Mouse (Mus musculus) MEL (cell line): ENCODE measurements around the gene Nme7. TPM values are rescaled to one million over a fixed set of nuclear protein-coding genes. Genes with fewer than 3 reads are reported as not detected.

Experiments
- DNase-seq: peaks from one replicate; pipeline ENCODE4 v3.0.0; 2011; ENCODE audit warnings: low read depth, low spot score
- H3K27ac ChIP-seq: 2 replicates; pipeline ENCODE4 v1.5.1; 2012; ENCODE audit warnings: low read depth, mild to moderate bottlenecking, control low read depth, low read length, moderate library complexity; ENCODE audit not compliant: control insufficient read depth
- H3K27me3 ChIP-seq, 2 experiments: fragments of 150-350 bp in 1 of 2; sonication (generic) in 1 of 2; 2 replicates each; pipeline ENCODE4 v1.6.1; 2012; ENCODE audit warnings: low read length in 2 of 2, mild to moderate bottlenecking in 2 of 2, improper control_type of control experiment in 1 of 2, moderate library complexity in 1 of 2; ENCODE audit not compliant: insufficient read depth in 2 of 2, control insufficient read depth in 1 of 2
- H3K36me3 ChIP-seq, 2 experiments: 2 replicates each; pipeline ENCODE4 v1.6.1; 2012 to 2014; ENCODE audit warnings: low read length in 2 of 2, improper control_type of control experiment in 1 of 2, inconsistent platforms in 1 of 2, mild to moderate bottlenecking in 1 of 2; ENCODE audit not compliant: insufficient read depth in 2 of 2, control insufficient read depth in 1 of 2
- H3K4me1 ChIP-seq, 2 experiments: fragments of 150-350 bp in 1 of 2; sonication (generic) in 1 of 2; 2 replicates each; pipeline ENCODE4 v1.6.1; 2012; ENCODE audit warnings: low read length in 2 of 2, improper control_type of control experiment in 1 of 2, mild to moderate bottlenecking in 1 of 2; ENCODE audit not compliant: insufficient read depth in 2 of 2, control insufficient read depth in 1 of 2
- H3K4me3 ChIP-seq, 2 experiments: fragments of 150-350 bp in 1 of 2; sonication (generic) in 1 of 2; 2 replicates each; pipeline ENCODE4 v1.5.1; 2012; ENCODE audit warnings: low read depth in 2 of 2, low read length in 2 of 2, mild to moderate bottlenecking in 2 of 2, moderate library complexity in 2 of 2, control low read depth in 1 of 2, improper control_type of control experiment in 1 of 2; ENCODE audit not compliant: control insufficient read depth in 1 of 2, insufficient read depth in 1 of 2
- H3K79me2 ChIP-seq: 2 replicates; pipeline ENCODE4 v1.6.1; 2012; ENCODE audit warnings: mild to moderate bottlenecking, low read length, moderate library complexity; ENCODE audit not compliant: control insufficient read depth, poor library complexity, insufficient read depth
- H3K9ac ChIP-seq: 2 replicates; pipeline ENCODE4 v1.6.1; 2012; ENCODE audit warnings: low read depth, mild to moderate bottlenecking, control low read depth, low read length, moderate library complexity; ENCODE audit not compliant: control insufficient read depth, poor library complexity, severe bottlenecking
- H3K9me3 ChIP-seq: fragments of 150-350 bp; sonication (generic); replicated peaks from 2 replicates; pipeline ENCODE4 v1.6.1; 2012; ENCODE audit warnings: mild to moderate bottlenecking, low read length, improper control_type of control experiment, moderate library complexity; ENCODE audit not compliant: insufficient read depth
- CHD1 ChIP-seq: IDR thresholded peaks from 2 replicates; pipeline ENCODE4 v1.6.1; 2012; ENCODE audit warnings: low read depth, mild to moderate bottlenecking, inconsistent platforms, low read length, improper control_type of control experiment
- CHD2 ChIP-seq: IDR thresholded peaks from 2 replicates; pipeline ENCODE4 v1.6.1; 2011; ENCODE audit warnings: low read length, improper control_type of control experiment
- E2F4 ChIP-seq: IDR thresholded peaks from 2 replicates; pipeline ENCODE4 v1.6.1; 2011; ENCODE audit warnings: low read depth, low read length, improper control_type of control experiment, borderline replicate concordance
- ELF1 ChIP-seq: IDR thresholded peaks from 2 replicates; pipeline ENCODE4 v1.6.1; 2014; ENCODE audit warnings: low read depth, mild to moderate bottlenecking, inconsistent platforms, low read length, improper control_type of control experiment, moderate library complexity
- ETS1 ChIP-seq: IDR thresholded peaks from 2 replicates; pipeline ENCODE4 v1.6.1; 2012; ENCODE audit warnings: low read depth, mild to moderate bottlenecking, inconsistent platforms, low read length, improper control_type of control experiment, moderate library complexity
- GABPA ChIP-seq: IDR thresholded peaks from 2 replicates; pipeline ENCODE4 v1.6.1; 2012; ENCODE audit warnings: low read depth, mild to moderate bottlenecking, inconsistent platforms, low read length, improper control_type of control experiment, moderate library complexity
- GATA1 ChIP-seq: IDR thresholded peaks from 2 replicates; pipeline ENCODE4 v1.6.1; 2011; ENCODE audit warnings: low read depth, low read length, improper control_type of control experiment
- HCFC1 ChIP-seq: IDR thresholded peaks from 2 replicates; pipeline ENCODE4 v1.6.1; 2012; ENCODE audit warnings: low read depth, mild to moderate bottlenecking, inconsistent platforms, low read length, improper control_type of control experiment, moderate library complexity
- MAFK ChIP-seq: IDR thresholded peaks from 2 replicates; pipeline ENCODE4 v1.6.1; 2011; ENCODE audit warnings: low read depth, mild to moderate bottlenecking, low read length, improper control_type of control experiment, borderline replicate concordance
- MAZ ChIP-seq: IDR thresholded peaks from 2 replicates; pipeline ENCODE4 v1.6.1; 2012; ENCODE audit warnings: low read depth, mild to moderate bottlenecking, inconsistent platforms, low read length, improper control_type of control experiment
- MEF2A ChIP-seq: IDR thresholded peaks from 2 replicates; pipeline ENCODE4 v1.6.1; 2014; ENCODE audit warnings: low read depth, mild to moderate bottlenecking, inconsistent platforms, low read length, improper control_type of control experiment; ENCODE audit not compliant: poor library complexity, insufficient replicate concordance, severe bottlenecking; ENCODE audit errors: extremely low read depth
- MXI1 ChIP-seq: IDR thresholded peaks from 2 replicates; pipeline ENCODE4 v1.6.1; 2011; ENCODE audit warnings: mild to moderate bottlenecking, low read depth, low read length, improper control_type of control experiment
- MYC ChIP-seq: IDR thresholded peaks from 2 replicates; pipeline ENCODE4 v1.6.1; 2011; ENCODE audit warnings: low read depth, mild to moderate bottlenecking, low read length, improper control_type of control experiment, moderate library complexity
- POLR2A ChIP-seq, 2 experiments: IDR thresholded peaks; 2 replicates each; pipeline ENCODE4 v1.6.1; 2011 to 2012; ENCODE audit warnings: low read length in 2 of 2, mild to moderate bottlenecking in 2 of 2, control low read depth in 1 of 2, improper control_type of control experiment in 1 of 2, low read depth in 1 of 2, moderate library complexity in 1 of 2; ENCODE audit not compliant: control insufficient read depth in 1 of 2, insufficient read depth in 1 of 2, poor library complexity in 1 of 2
- POLR2AphosphoS2 ChIP-seq: IDR thresholded peaks from 2 replicates; pipeline ENCODE4 v1.6.1; 2011; ENCODE audit warnings: low read length, improper control_type of control experiment
- POLR2AphosphoS5 ChIP-seq: IDR thresholded peaks from 2 replicates; pipeline ENCODE4 v1.6.1; 2012; ENCODE audit warnings: low read depth, borderline replicate concordance, mild to moderate bottlenecking, inconsistent platforms, low read length, moderate library complexity, mixed read lengths
- RAD21 ChIP-seq: IDR thresholded peaks from 2 replicates; pipeline ENCODE4 v1.6.1; 2011; ENCODE audit warnings: mild to moderate bottlenecking, low read depth, low read length, improper control_type of control experiment
- SIN3A ChIP-seq: IDR thresholded peaks from 2 replicates; pipeline ENCODE4 v1.6.1; 2012; ENCODE audit warnings: low read length, improper control_type of control experiment, inconsistent platforms
- SMC3 ChIP-seq: IDR thresholded peaks from 2 replicates; pipeline ENCODE4 v1.6.1; 2011; ENCODE audit warnings: low read depth, low read length, improper control_type of control experiment
- TAL1 ChIP-seq: IDR thresholded peaks from 2 replicates; pipeline ENCODE4 v1.6.1; 2012; ENCODE audit warnings: mild to moderate bottlenecking, inconsistent platforms, low read length, moderate library complexity, mixed read lengths
- TBP ChIP-seq: IDR thresholded peaks from 2 replicates; pipeline ENCODE4 v1.8.0; 2011; ENCODE audit warnings: low read depth, low read length, improper control_type of control experiment
- TCF12 ChIP-seq: IDR thresholded peaks from 2 replicates; pipeline ENCODE4 v1.6.1; 2014; ENCODE audit warnings: low read depth, mild to moderate bottlenecking, inconsistent platforms, low read length, improper control_type of control experiment, moderate library complexity
- UBTF ChIP-seq: IDR thresholded peaks from 2 replicates; pipeline ENCODE4 v1.6.1; 2012; ENCODE audit warnings: low read depth, mild to moderate bottlenecking, inconsistent platforms, low read length, improper control_type of control experiment, moderate library complexity, borderline replicate concordance; ENCODE audit not compliant: insufficient read depth
- ZKSCAN1 ChIP-seq: IDR thresholded peaks from 2 replicates; pipeline ENCODE4 v1.6.1; 2012; ENCODE audit warnings: low read depth, mild to moderate bottlenecking, inconsistent platforms, low read length, improper control_type of control experiment, moderate library complexity
- ZMIZ1 ChIP-seq: IDR thresholded peaks from 2 replicates; pipeline ENCODE4 v1.6.1; 2012; ENCODE audit warnings: low read depth, mild to moderate bottlenecking, inconsistent platforms, low read length, improper control_type of control experiment, moderate library complexity
- ZNF384 ChIP-seq: IDR thresholded peaks from 2 replicates; pipeline ENCODE4 v1.6.1; 2012; ENCODE audit warnings: low read depth, mild to moderate bottlenecking, inconsistent platforms, low read length, improper control_type of control experiment
- polyA plus RNA-seq, 2 experiments: library from polyadenylated mRNA; stranded (reverse) in 1 of 2; unstranded in 1 of 2; fragments of >175 nt in 1 of 2; fragments of >200 nt in 1 of 2; gene quantifications; 2 replicates each; pipeline versions ENCODE4 v1.2.1 to v1.2.4; 2012; ENCODE audit warnings: low replicate concordance in 2 of 2, low read depth in 1 of 2; ENCODE audit not compliant: insufficient read length in 2 of 2, insufficient read depth in 1 of 2, missing spikeins in 1 of 2
- total RNA-seq: library from RNA; depleted of rRNA; stranded (reverse); fragments of 300-350 nt; gene quantifications from 2 replicates; pipeline ENCODE4 v1.2.3, GENCODE M21; 2012

Gene Nme7
- total and polyA plus RNA-seq, 3 experiments, result 23.2 to 27.6 TPM; not detected in 1

DNA sequence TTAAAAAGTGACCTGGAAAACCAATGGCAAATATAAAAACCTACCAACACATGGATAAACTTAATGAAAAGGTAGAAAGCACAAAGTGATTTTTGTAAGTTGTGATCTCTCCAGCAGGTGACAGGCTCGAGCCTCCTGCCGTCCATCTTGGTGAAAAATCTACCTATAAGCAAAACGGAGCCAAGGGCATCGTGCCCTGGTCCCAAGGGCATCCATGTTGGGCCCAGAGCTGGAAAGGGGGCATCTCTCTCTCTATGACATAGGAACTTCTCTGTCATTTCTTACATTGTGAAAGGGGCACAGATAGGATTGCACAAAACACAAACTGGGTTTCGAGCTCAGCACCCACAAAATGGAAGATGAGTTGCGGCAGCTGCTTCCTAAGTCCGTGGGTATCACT, 151.7 kb downstream of the Nme7 start:
- Histone ChIP-seq H3K4me3 (no peak overlapping the region), H3K36me3 (no peaks in the 10 kb centered on the region), H3K9me3 (no peaks in the 10 kb centered on the region), H3K79me2 (no peaks in the 10 kb centered on the region), H3K27me3 (no peaks in the 10 kb centered on the region), H3K4me1 (no peaks in the 10 kb centered on the region), H3K27ac (no peak overlapping the region), H3K9ac (no peak overlapping the region)
- TF ChIP-seq SMC3, result no peak
- TF ChIP-seq TCF12, result no peak
- TF ChIP-seq CHD2, result no peak
- no peak for TF ChIP-seq E2F4
- TF ChIP-seq POLR2AphosphoS5, result no peak
- no peak for TF ChIP-seq ZKSCAN1
- TF ChIP-seq ELF1, result no peak
- no peak for TF ChIP-seq POLR2A (IDR thresholded peaks at IDR 0.05; ENCODE audit: control insufficient read depth in 1 of 2, insufficient read depth in 1 of 2, low read depth in 1 of 2, low read length in 2 of 2, poor library complexity in 1 of 2)
- no peak for TF ChIP-seq ZMIZ1
- no peak for TF ChIP-seq CHD1
- TF ChIP-seq UBTF, result no peak
- TF ChIP-seq ETS1, result no peak
- no peak for TF ChIP-seq ZNF384
- no peak for TF ChIP-seq GATA1
- no peak for TF ChIP-seq MYC
- no peak for TF ChIP-seq TAL1
- no peak for TF ChIP-seq MAZ
- TF ChIP-seq HCFC1, result no peak
- TF ChIP-seq RAD21, result no peak
- DNase-seq, result no peak

DNA sequence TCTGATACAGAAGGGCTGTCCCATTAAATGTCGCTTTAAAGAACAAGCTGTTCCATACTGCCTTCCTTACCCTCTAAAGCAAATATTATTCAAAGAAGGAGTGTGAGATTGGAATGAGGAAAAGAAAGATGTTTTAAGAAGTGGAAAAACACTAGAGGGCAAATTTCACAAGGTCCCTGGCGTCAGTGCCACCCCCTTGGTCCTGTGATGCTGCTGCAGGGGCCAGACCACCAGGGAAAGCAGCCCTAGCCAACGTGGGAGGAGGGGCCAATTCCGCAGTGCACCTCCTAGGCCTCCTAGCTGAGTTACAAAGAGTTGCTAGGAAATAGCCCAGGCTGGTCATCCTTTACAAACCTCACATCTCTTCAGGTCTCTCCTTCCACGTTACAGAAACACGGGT, 152.1 kb downstream of the Nme7 start:
- Histone ChIP-seq H3K9me3 (no peaks in the 10 kb centered on the region), H3K4me3 (no peak overlapping the region), H3K4me1 (no peaks in the 10 kb centered on the region), H3K27me3 (no peaks in the 10 kb centered on the region), H3K79me2 (no peaks in the 10 kb centered on the region), H3K27ac (no peak overlapping the region), H3K9ac (no peak overlapping the region), H3K36me3 (no peaks in the 10 kb centered on the region)
- TF ChIP-seq E2F4 (no peak), MAFK (no peak), SIN3A (no peak), RAD21 (no peak), MEF2A (no peak), SMC3 (no peak), MXI1 (no peak), CHD2 (no peak), GABPA (no peak), ZNF384 (no peak), TAL1 (no peak), TCF12 (no peak), TBP (no peak), CHD1 (no peak), POLR2AphosphoS2 (no peak), ZKSCAN1 (no peak), GATA1 (no peak)
- DNase-seq, result no peak
